Mouse (Mus musculus) gonadal fat pad, adult 2 months (tissue): ENCODE measurements around the gene Pla2g6. TPM values are rescaled to one million over a fixed set of nuclear protein-coding genes. Genes with fewer than 3 reads are reported as not detected.

Source experiments
- DNase-seq: peaks from one replicate; pipeline ENCODE4 v3.0.0-alpha.2; 2012; ENCODE audit warnings: low read depth
- polyA plus RNA-seq: library from polyadenylated mRNA; depleted of rRNA; stranded (reverse); fragments of >200 nt; gene quantifications from 2 replicates; pipeline ENCODE4 v1.2.3, GENCODE M21; 2012

The Pla2g6 gene
- polyA plus RNA-seq, 1 experiment: 44.8 TPM

DNA sequence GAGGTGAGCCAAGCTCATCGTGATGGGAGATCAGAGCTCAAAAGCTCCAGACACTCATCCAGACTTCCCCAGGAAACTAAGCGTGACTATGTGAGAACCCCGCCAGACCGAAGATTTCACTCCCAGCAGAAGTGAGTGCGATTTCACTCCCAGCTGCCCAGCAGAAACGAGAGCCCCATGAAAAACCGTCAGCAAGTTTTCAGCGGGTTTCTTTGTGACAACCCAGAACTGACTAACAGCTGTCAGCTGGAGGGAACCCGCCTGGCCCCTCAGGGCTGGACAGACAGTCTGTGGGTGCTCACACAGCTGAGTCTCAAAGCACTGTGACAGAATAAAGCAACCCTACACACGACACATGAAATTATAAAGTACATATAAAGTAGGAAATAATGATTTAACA is 50.5 kb downstream of the Pla2g6 start:
- DNase-seq: no peak

DNA sequence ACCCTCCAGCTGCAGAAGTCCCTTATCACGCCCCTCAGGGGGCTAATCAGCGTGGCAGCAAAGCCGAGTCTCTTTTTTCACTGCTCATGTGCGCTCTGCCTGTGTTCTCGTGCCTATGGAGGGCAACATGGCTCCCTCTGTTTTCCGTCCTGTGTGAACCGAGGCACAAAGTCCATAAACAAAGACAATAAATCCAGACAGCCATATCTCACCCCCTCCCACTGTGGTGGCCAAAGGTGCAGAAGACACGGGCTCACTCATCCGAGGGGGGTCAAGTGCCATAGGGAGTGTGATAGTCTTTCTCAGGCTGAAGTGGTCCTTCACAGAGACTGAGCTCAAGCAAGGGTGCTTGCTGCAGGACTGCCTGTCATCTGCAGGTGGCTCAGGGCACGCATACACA is 55.2 kb downstream of the Pla2g6 start:
- DNase-seq: no peak

DNA sequence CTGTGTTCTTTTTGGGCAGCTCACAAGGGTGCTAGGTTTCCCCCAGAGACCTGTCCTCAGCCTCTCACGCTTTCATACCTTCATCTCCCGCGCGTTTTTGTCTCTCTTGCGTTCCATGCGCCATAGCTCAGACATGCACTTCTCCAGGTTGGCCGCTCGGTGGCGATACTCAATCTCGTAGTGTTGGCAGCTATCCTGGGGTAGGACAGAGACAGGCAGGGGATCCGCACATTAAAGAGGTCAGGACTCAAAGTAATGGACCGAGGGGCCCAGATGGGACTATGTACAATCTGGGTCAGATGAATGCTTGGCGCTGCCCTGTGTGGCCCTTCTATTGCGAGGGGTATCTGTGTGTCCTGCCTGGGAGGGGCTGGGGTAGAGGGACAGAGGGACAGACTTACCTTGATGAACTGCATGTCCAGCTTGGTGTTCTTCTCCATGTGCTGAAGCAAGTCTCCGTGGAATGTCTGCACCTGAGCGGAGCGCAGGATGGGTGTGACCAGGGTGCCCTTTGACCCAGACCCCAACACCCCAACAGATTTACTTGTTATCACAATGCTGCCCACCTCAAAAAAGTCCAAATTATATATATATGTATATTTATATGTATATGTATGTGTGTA is 57.0 kb downstream of the Pla2g6 start:
- no peak for DNase-seq

DNA sequence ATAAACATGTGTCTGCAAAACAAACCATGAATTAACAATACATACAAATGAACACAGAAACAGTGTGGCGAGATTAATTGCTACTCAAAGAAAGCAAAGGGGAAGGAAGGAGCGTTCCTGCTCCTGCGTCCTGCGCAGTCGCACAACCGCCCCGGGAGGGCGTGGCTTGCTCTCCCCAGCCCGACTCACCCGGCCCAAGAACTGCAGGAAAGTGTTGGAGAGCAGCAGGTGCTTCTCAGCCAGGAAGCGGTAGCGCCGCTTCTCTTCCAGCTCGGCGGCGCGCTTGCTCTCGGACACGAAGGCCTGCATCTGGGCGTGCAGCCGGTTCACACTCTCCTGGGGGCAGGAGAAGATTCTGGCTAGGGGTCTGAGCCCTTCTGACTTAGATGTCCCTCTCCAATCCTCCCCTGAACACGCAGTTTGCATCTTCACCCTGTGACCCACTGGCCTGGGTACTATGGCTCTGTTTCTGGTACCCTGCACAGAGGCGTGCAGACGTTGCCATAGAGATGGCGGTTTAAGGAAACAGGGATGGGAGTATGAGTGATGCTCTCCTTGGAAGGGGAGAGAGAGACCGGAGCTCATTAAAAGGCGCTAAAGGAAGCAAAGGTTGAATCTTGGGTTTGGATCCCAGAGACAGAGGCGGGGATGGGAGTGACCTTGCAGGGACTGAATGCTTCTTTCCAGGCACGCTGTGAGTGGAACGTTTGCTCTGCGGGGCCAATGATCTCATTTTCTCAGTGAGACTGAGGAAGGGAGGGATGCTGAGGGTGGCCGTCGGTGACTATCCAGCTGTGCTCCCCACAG is 57.7 kb downstream of the Pla2g6 start:
- DNase-seq: peak; percentile 19

DNA sequence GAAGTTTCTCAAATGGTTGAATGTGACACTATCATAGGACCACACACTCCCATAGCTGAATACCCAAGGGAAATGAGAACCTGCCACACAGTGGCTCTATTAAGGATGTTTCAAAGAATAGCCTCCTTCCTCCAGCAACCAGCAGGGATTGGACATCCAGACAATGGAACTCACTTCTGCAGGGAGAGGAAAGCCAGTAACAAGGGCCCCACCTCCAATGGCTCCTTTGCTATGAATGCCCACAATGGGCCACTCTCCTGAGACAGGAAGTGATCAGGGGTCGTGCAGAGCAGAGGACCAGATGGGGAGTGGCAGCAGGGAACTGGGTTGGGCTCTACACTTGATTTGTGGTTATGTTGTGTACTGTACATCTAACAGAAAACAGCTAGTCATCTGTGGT is 59.7 kb downstream of the Pla2g6 start:
- no peak for DNase-seq

DNA sequence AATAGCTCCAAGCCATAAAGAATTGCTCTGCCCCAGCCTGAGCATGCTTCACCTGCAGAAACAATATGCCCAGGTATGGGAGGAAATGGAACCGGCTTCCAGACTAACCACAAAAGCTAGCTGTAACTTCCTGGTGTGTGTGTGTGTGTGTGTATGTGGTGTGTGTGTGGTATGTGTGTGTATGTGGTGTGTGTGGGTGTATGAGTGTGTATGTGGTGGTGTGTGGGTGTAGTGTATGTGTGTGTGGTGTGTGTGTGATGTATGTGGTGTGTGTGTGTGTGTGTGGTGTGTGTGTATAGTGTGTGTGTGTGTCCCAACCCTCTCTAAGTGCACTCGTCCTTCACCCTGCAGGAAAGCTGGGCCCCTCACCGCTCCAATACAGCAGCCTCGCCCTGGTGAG is 62.8 kb downstream of the Pla2g6 start:
- no peak for DNase-seq

DNA sequence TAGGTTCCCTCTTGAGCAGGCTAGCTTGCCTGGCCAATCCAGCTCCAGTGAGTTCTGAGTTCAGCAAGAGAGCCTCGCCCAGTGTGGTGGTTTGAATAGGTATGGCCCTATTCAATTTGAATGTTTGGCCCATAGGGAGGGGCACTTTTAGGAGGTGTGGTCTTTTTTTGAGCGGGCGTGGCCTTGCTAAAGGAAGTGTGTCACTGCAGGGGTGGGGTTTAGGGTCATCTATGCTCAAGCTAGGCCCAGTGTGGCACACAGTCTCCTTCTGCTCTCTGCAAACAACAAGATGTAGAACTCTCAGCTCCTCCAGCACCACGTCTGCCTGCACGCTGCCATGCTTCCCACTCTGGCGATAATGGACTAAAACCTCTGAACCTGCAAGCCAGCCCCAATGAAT is 64.5 kb downstream of the Pla2g6 start:
- no peak for DNase-seq

GRCm38 (mm10) chr15:79262786-79263309 is 65.3 kb downstream of the Pla2g6 start:
- no peak for DNase-seq

- DNase-seq: no peak
Measured at GRCm38 (mm10) chr15:79262375-79262774, 65.8 kb downstream of the Pla2g6 start.

- DNase-seq: no peak
Measured at GRCm38 (mm10) chr15:79261757-79262156, 66.4 kb downstream of the Pla2g6 start.

DNA sequence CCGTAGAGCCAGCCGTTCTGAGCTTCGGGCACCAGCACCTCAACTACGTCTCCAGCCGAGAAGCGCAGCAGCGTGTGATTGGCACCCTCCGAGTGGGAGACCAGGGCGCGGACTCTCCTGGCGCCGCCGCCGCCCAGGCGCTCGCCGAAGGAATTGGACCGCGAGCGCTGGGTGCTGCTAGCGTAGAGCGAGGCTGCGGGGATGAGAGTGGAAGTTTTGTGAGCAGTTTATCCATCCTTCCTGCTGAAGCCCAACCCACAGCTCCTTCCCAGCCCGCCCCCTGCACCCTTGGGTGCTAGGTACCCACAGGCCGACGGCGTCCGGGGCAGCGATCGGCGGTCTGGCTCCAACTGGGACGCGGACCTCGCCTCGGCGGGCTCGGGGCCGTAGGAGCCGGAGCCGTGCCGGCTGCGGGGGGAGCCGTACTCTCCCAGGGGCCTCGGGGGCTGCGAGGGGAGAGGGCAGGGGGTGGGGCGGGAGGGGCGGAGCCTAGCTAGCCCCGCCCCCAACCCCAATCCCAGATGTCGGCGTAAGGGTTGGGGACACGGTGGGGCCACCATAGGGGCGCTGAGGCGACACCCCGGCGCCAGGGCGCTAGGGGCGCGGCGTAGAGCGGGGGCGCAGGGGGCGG is 67.0 kb downstream of the Pla2g6 start:
- no peak for DNase-seq

GRCm38 (mm10) chr15:79258521-79258920 is 69.7 kb downstream of the Pla2g6 start:
- DNase-seq: no peak

GRCm38 (mm10) chr15:79254661-79255060 is 73.5 kb downstream of the Pla2g6 start, which contains the start of gene Slc16a8:
TSS of gene Slc16a8 (minus strand) at chr15:79254761.
- DNase-seq: no peak

- DNase-seq: no peak
Measured at GRCm38 (mm10) chr15:79252580-79252979, 75.6 kb downstream of the Pla2g6 start.

DNA sequence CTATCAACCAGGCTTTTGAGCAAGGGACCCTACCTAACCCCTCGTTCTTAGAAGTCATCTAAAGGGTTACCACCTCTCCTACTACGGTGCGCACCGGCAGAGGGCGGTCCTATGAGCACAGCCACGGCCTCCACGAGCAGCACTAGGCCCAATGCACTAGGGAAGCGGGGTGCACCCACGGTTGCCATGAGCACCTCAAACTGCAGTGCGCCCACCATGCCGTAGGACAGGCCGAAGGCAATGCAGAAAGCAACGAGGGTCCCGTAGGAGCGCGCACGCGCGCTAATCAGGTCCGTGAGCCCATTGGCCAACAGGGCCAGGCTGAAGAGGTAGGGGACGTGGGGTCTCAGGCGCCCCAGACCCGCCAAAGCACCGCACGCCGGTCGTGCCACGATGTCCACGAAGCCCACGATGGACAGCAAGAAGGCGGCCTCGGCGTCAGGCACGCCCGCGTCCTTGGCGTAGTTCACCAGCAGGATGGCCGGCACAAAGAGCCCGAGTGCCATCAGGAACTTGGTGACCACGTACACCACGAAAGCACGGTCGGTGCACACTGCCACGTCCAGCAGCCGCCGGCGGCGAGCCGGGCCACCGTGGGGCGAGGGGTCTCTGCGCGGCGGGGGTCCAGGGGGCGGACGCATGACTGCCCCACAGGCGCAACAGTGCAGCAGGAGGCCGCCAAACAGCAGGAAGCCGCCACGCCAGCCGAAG is 76.3 kb downstream of the Pla2g6 start:
- DNase-seq: no peak

DNA sequence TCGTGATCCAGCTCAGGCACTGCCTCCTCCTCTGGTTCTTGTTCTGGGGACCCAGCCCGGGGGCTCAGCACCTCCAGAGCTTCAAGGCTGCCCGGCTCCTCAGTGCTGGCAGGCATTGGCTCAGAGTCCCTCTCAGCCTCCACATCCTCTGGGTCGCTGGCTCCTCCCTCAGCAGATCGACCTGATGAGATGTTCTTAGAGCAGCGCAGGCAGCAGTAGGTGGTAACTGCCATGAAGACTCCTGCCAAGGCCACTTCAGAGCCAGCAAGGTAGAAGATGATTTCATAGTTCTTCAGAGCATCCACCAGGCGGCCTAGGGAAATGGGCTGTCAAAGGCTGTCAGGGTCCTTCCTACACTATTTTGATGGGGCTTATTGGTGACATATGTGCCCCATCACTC is 77.0 kb downstream of the Pla2g6 start:
- no peak for DNase-seq

GRCm38 (mm10) chr15:79250236-79250635 is 78.0 kb downstream of the Pla2g6 start:
- no peak for DNase-seq

GRCm38 (mm10) chr15:79245321-79245720 is 82.9 kb downstream of the Pla2g6 start:
- no peak for DNase-seq

- DNase-seq: no peak
Measured at GRCm38 (mm10) chr15:79244071-79244893, 83.9 kb downstream of the Pla2g6 start.

GRCm38 (mm10) chr15:79243234-79244042 is 84.8 kb downstream of the Pla2g6 start:
- DNase-seq: no peak
